Mouse (Mus musculus): ENCODE data around the gene Thtpa. TPM values are rescaled to one million over a fixed set of nuclear protein-coding genes. Genes with fewer than 3 reads are reported as not detected.

Thtpa gene
- 22.4 and 22.8 TPM in 2 replicates for polyA plus RNA-seq (2016; fragmentation: Nextera tagmentation; extraction: Ambion mirVana)

- Histone ChIP-seq H3K9me3 (no peaks in the 10 kb centered on the region), H3K36me3 (replicated peaks) (peaks cover 28% of the 10 kb centered on the region), H3K27me3 (replicated peaks; ENCODE audit: low read depth, poor library complexity, severe bottlenecking) (peaks cover 14% of the 10 kb centered on the region), H3K27ac (replicated peaks) (peak within 1 kb of the TSS; percentile 93), H3K4me1 (peaks cover 57% of the 10 kb centered on the region), H3K4me3 (peak within 1 kb of the TSS; percentile 77)
- WGBS: 1% methylated on average over 30 of the region's 30 CpGs
- DNase-seq (ENCODE audit: low spot score): peak; percentile 86
Observed at GRCm38 (mm10) chr14:55094704-55095231, at the start of gene Thtpa. Gene Thtpa, plus strand, starts transcription at chr14:55094784.

- peaks cover 9% of the 10 kb centered on the region for H3K4me1 ChIP-seq
- no peaks in the 10 kb centered on the region for H3K36me3 ChIP-seq (replicated peaks)
- WGBS: 85% methylated on average over 2 of the region's 2 CpGs
- H3K27ac ChIP-seq (replicated peaks): no peak overlapping the region
- no peak for DNase-seq (ENCODE audit: low spot score)
- no peak overlapping the region for H3K4me3 ChIP-seq
- no peaks in the 10 kb centered on the region for H3K27me3 ChIP-seq (replicated peaks; ENCODE audit: low read depth, poor library complexity, severe bottlenecking)
- no peaks in the 10 kb centered on the region for H3K9me3 ChIP-seq
Observed at GRCm38 (mm10) chr14:55047971-55048531, 46.5 kb upstream of the Thtpa start.

GRCm38 (mm10) chr14:55052496-55052895 is 42.1 kb upstream of the Thtpa start:
- H3K36me3 ChIP-seq (replicated peaks): no peaks in the 10 kb centered on the region
- no peaks in the 10 kb centered on the region for H3K9me3 ChIP-seq
- no peaks in the 10 kb centered on the region; the same call in 1 of the 2 replicates for H3K27me3 ChIP-seq (replicated peaks; ENCODE audit: low read depth, poor library complexity, severe bottlenecking)
- 87% methylated on average over 9 of the region's 9 CpGs for WGBS
- H3K27ac ChIP-seq (replicated peaks): no peak overlapping the region
- no peak overlapping the region for H3K4me3 ChIP-seq
- no peak for DNase-seq (ENCODE audit: low spot score)
- H3K4me1 ChIP-seq: peaks cover 9% of the 10 kb centered on the region

GRCm38 (mm10) chr14:55053050-55053449 is 41.5 kb upstream of the Thtpa start:
- Histone ChIP-seq H3K4me1 (peaks cover 9% of the 10 kb centered on the region), H3K27me3 (replicated peaks; ENCODE audit: low read depth, poor library complexity, severe bottlenecking) (no peaks in the 10 kb centered on the region; the same call in 1 of the 2 replicates), H3K27ac (replicated peaks) (no peak overlapping the region), H3K36me3 (replicated peaks) (no peaks in the 10 kb centered on the region), H3K4me3 (no peak overlapping the region), H3K9me3 (no peaks in the 10 kb centered on the region)
- 84% methylated on average over 4 of the region's 4 CpGs for WGBS
- no peak for DNase-seq (ENCODE audit: low spot score)

- no peaks in the 10 kb centered on the region for H3K9me3 ChIP-seq
- DNase-seq (ENCODE audit: low spot score): no peak
- H3K36me3 ChIP-seq (replicated peaks): no peaks in the 10 kb centered on the region
- H3K27ac ChIP-seq (replicated peaks): no peak overlapping the region
- H3K27me3 ChIP-seq (replicated peaks; ENCODE audit: low read depth, poor library complexity, severe bottlenecking): no peaks in the 10 kb centered on the region; the same call in 1 of the 2 replicates
- WGBS: 90% methylated on average over 17 of the region's 17 CpGs
- H3K4me1 ChIP-seq: peaks cover 7% of the 10 kb centered on the region
- no peak overlapping the region for H3K4me3 ChIP-seq
Observed at GRCm38 (mm10) chr14:55053708-55054190, 40.8 kb upstream of the Thtpa start.

GRCm38 (mm10) chr14:55054191-55054749 is 40.3 kb upstream of the Thtpa start:
- peaks cover 2% of the 10 kb centered on the region for H3K4me1 ChIP-seq
- no peaks in the 10 kb centered on the region for H3K36me3 ChIP-seq (replicated peaks)
- H3K4me3 ChIP-seq: no peak overlapping the region
- 91% methylated on average over 10 of the region's 10 CpGs for WGBS
- H3K27ac ChIP-seq (replicated peaks): no peak overlapping the region
- H3K9me3 ChIP-seq: no peaks in the 10 kb centered on the region
- no peaks in the 10 kb centered on the region; the same call in 1 of the 2 replicates for H3K27me3 ChIP-seq (replicated peaks; ENCODE audit: low read depth, poor library complexity, severe bottlenecking)
- no peak for DNase-seq (ENCODE audit: low spot score)

- no peaks in the 10 kb centered on the region; the same call in 1 of the 2 replicates for H3K27me3 ChIP-seq (replicated peaks; ENCODE audit: low read depth, poor library complexity, severe bottlenecking)
- no peaks in the 10 kb centered on the region for H3K9me3 ChIP-seq
- 81% methylated on average over 11 of the region's 11 CpGs for WGBS
- peaks cover 7% of the 10 kb centered on the region for H3K4me1 ChIP-seq
- no peaks in the 10 kb centered on the region for H3K36me3 ChIP-seq (replicated peaks)
- H3K4me3 ChIP-seq: no peak overlapping the region
- H3K27ac ChIP-seq (replicated peaks): no peak overlapping the region
- no peak for DNase-seq (ENCODE audit: low spot score)
Observed at GRCm38 (mm10) chr14:55055167-55055834, 39.3 kb upstream of the Thtpa start.

GRCm38 (mm10) chr14:55059009-55059408 is 35.6 kb upstream of the Thtpa start:
- Histone ChIP-seq H3K4me3 (no peak overlapping the region), H3K4me1 (peaks cover 38% of the 10 kb centered on the region), H3K9me3 (no peaks in the 10 kb centered on the region), H3K36me3 (replicated peaks) (peaks cover 8% of the 10 kb centered on the region), H3K27ac (replicated peaks) (no peak overlapping the region), H3K27me3 (replicated peaks; ENCODE audit: low read depth, poor library complexity, severe bottlenecking) (peaks cover 15% of the 10 kb centered on the region)
- no peak for DNase-seq (ENCODE audit: low spot score)
- WGBS: 82% methylated on average over 1 of the region's 1 CpGs

- WGBS: 60% methylated on average over 5 of the region's 5 CpGs
- DNase-seq (ENCODE audit: low spot score): no peak
Observed at GRCm38 (mm10) chr14:55059931-55060330, 34.7 kb upstream of the Thtpa start.

GRCm38 (mm10) chr14:55061845-55062244 is 32.7 kb upstream of the Thtpa start:
- Histone ChIP-seq H3K27ac (replicated peaks) (0 out of 2 replicates have a peak overlapping the region, but pooled peaks have one; percentile 30), H3K36me3 (replicated peaks) (peaks cover 37% of the 10 kb centered on the region), H3K27me3 (replicated peaks; ENCODE audit: low read depth, poor library complexity, severe bottlenecking) (peaks cover 32% of the 10 kb centered on the region), H3K4me3 (no peak overlapping the region), H3K4me1 (peaks cover 40% of the 10 kb centered on the region), H3K9me3 (no peaks in the 10 kb centered on the region)
- 39% methylated on average over 7 of the region's 7 CpGs for WGBS
- no peak for DNase-seq (ENCODE audit: low spot score)

More at GRCm38 (mm10) chr14:55059931-55060330, 34.7 kb upstream of the Thtpa start:
- H3K36me3 ChIP-seq (replicated peaks): peaks cover 17% of the 10 kb centered on the region
- H3K27ac ChIP-seq (replicated peaks): 0 out of 2 replicates have a peak overlapping the region, but pooled peaks have one; percentile 7
- no peak overlapping the region for H3K4me3 ChIP-seq
- H3K4me1 ChIP-seq: peaks cover 40% of the 10 kb centered on the region
- peaks cover 24% of the 10 kb centered on the region for H3K27me3 ChIP-seq (replicated peaks; ENCODE audit: low read depth, poor library complexity, severe bottlenecking)
- H3K9me3 ChIP-seq: no peaks in the 10 kb centered on the region

GRCm38 (mm10) chr14:55062626-55063025 is 32.0 kb upstream of the Thtpa start:
- peak; percentile 57 for DNase-seq (ENCODE audit: low spot score)
- Histone ChIP-seq H3K27ac (replicated peaks) (no peak overlapping the region; the same call in 1 of the 2 replicates), H3K36me3 (replicated peaks) (peaks cover 44% of the 10 kb centered on the region), H3K4me1 (peaks cover 40% of the 10 kb centered on the region), H3K9me3 (no peaks in the 10 kb centered on the region), H3K4me3 (peak overlapping the region; percentile 25; the same call in 1 of the 2 replicates), H3K27me3 (replicated peaks; ENCODE audit: low read depth, poor library complexity, severe bottlenecking) (peaks cover 32% of the 10 kb centered on the region)
- WGBS: 28% methylated on average over 17 of the region's 17 CpGs

- Histone ChIP-seq H3K27ac (replicated peaks) (no peak overlapping the region; the same call in 1 of the 2 replicates), H3K27me3 (replicated peaks; ENCODE audit: low read depth, poor library complexity, severe bottlenecking) (peaks cover 32% of the 10 kb centered on the region), H3K4me3 (no peak overlapping the region), H3K36me3 (replicated peaks) (peaks cover 49% of the 10 kb centered on the region), H3K4me1 (peaks cover 40% of the 10 kb centered on the region), H3K9me3 (no peaks in the 10 kb centered on the region)
- 84% methylated on average over 5 of the region's 5 CpGs for WGBS
- DNase-seq (ENCODE audit: low spot score): no peak
Observed at GRCm38 (mm10) chr14:55063117-55063516, 31.5 kb upstream of the Thtpa start.
